8 mouse cellular contexts compared by ENCODE assay signal in the genomic region with DNA sequence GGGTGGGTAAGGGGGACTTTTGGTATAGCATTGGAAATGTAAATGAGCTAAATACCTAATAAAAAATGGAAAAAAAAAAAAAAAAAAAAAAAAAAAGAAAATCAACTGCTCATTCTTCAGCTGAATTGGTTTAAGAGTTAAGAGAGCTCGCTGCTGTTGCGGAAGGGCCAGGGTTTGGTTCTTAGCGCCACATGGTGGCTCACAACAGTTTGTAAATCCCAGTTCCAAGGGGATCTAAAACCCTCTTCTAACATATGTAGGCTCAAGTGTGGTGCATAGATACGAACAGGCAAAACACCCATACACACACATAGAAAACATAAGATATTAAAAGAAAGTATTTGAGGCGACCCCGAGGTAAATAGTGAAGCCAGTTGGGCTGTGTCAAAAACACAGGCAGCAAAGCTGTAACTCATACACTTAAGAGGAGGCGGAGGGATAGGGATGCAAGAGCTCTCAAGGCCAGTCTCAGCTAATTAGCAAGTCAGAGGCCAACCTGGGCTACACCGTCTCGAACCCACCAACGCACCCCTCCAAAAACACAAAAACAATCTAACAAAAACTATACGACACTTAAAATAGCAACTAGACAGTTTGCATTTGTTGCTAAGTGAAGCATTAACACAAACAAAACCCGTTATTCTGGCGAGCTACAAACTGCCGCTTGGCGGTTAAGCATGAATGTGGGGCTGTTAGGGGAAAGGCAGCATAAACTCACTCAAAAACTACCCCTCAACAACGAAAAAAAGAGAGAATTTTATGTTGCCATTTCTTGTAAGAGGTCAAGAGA. TPM values are rescaled to one million over a fixed set of nuclear protein-coding genes. Genes with fewer than 3 reads are reported as not detected.
DNase-seq lines count a peak whose midpoint lies in the region; ATAC-seq lines count a peak whose summit lies in the region.

No protein-coding gene starts in this region.

- peak overlapping the region; percentile 78 for H3K9ac ChIP-seq in intestine, embryonic 14.5 days (ENCODE audit: low read length)
- peak overlapping the region; percentile 75 for H3K9ac ChIP-seq in neural tube, embryonic 14.5 days (replicated peaks; ENCODE audit: low read depth, low read length)

- peaks cover 15% of the 10 kb centered on the region for H3K36me3 ChIP-seq in intestine, embryonic 14.5 days (ENCODE audit: control insufficient read depth, insufficient read depth, low read length)
- peaks cover 9% of the 10 kb centered on the region; the same call in 1 of the 2 replicates for H3K36me3 ChIP-seq in neural tube, embryonic 14.5 days (ENCODE audit: control insufficient read depth, insufficient read depth, low read length)

- 36% methylated on average over 16 of the region's 16 CpGs for WGBS in intestine, embryonic 14.5 days
- 37% methylated on average over 16 of the region's 16 CpGs for WGBS in neural tube, embryonic 14.5 days

- peak overlapping the region; percentile 80 for H3K27ac ChIP-seq in intestine, embryonic 14.5 days (ENCODE audit: low read depth)
- 0 out of 2 replicates have a peak overlapping the region, but pooled peaks have one; percentile 75 for H3K27ac ChIP-seq in neural tube, embryonic 14.5 days (ENCODE audit: low read depth, low read length)

- H3K27me3 ChIP-seq in intestine, embryonic 14.5 days (replicated peaks; ENCODE audit: control insufficient read depth, insufficient read depth, low read length), result no peaks in the 10 kb centered on the region
- no peaks in the 10 kb centered on the region for H3K27me3 ChIP-seq in neural tube, embryonic 14.5 days (ENCODE audit: control insufficient read depth, insufficient read depth, low read length)

- no peak; the same call in 1 of the 2 replicates for ATAC-seq in intestine, embryonic 14.5 days (replicated peaks; ENCODE audit: low FRiP score, low TSS enrichment, low read depth)
- no peak for ATAC-seq in neural tube, embryonic 14.5 days (ENCODE audit: low read depth)

- intact Hi-C loops in left cerebral cortex, postnatal 36 days (cut with DNase I), result no loop called here

- H3K4me3 ChIP-seq in intestine, embryonic 14.5 days (ENCODE audit: low read depth, low read length), result peak overlapping the region; percentile 98
- H3K4me3 ChIP-seq in neural tube, embryonic 14.5 days (ENCODE audit: low read depth, low read length), result peak overlapping the region; percentile 89

- DNase-seq in retina, embryonic 14.5 days (ENCODE audit: low spot score), result peak; percentile 11
- no peak for DNase-seq in retina, postnatal 1 day
- DNase-seq in embryo, embryonic 9.5 days (ENCODE audit: extremely low spot score), result peak; percentile 5
- no peak for DNase-seq in intestine, embryonic 14.5 days (ENCODE audit: low spot score)
- no peak for DNase-seq in layer of hippocampus, postnatal 25 days (ENCODE audit: extremely low spot score in 1 of 2, low spot score in 1 of 2)
- no peak for DNase-seq in right cerebral cortex, postnatal 14 days
- no peak for DNase-seq in left cerebral cortex, postnatal 36 days (ENCODE audit: low spot score in 2 of 2)

- H3K4me2 ChIP-seq in intestine, embryonic 14.5 days (ENCODE audit: low read length), result peak overlapping the region; percentile 91
- H3K4me2 ChIP-seq in neural tube, embryonic 14.5 days (ENCODE audit: low read depth, low read length), result peak overlapping the region; percentile 94

- no peaks in the 10 kb centered on the region for H3K9me3 ChIP-seq in intestine, embryonic 14.5 days (ENCODE audit: control insufficient read depth, low read length)
- H3K9me3 ChIP-seq in neural tube, embryonic 14.5 days (ENCODE audit: control insufficient read depth, low read length), result no peaks in the 10 kb centered on the region

- H3K4me1 ChIP-seq in intestine, embryonic 14.5 days (replicated peaks; ENCODE audit: control insufficient read depth, insufficient read depth, low read length), result 0 out of 2 replicates have a peak, but pooled peaks cover 7% of the 10 kb centered on the region
- peaks cover 5% of the 10 kb centered on the region; the same call in 1 of the 2 replicates for H3K4me1 ChIP-seq in neural tube, embryonic 14.5 days (ENCODE audit: control insufficient read depth, insufficient read depth, low read length)

RNA-seq across cellular contexts. Expression of a gene that starts 0.8 kb away (rescaled TPM):
- polyA plus RNA-seq in intestine, embryonic 14.5 days (2014; fragmentation: Nextera tagmentation; extraction: Ambion mirVana), result 19.8 and 20.4 TPM in 2 replicates
- 14.0 and 14.8 TPM in 2 replicates for polyA plus RNA-seq in neural tube, embryonic 14.5 days (2014; fragmentation: Nextera tagmentation; extraction: Ambion mirVana)
- total RNA-seq in layer of hippocampus, postnatal 25 days (2021), result 10 to 100 TPM; 26.4 to 32.6 TPM
- 10 to 100 TPM; 26.6 to 30.7 TPM for total RNA-seq in left cerebral cortex, postnatal 36 days (2021)

RNA-seq across cellular contexts. Expression of a gene that starts 34.7 kb away (rescaled TPM):
- 7.0 and 7.3 TPM in 2 replicates for polyA plus RNA-seq in intestine, embryonic 14.5 days (2014; fragmentation: Nextera tagmentation; extraction: Ambion mirVana)
- polyA plus RNA-seq in neural tube, embryonic 14.5 days (2014; fragmentation: Nextera tagmentation; extraction: Ambion mirVana), result 6.3 and 7.6 TPM in 2 replicates
- 10 to 100 TPM; 20.4 to 22.2 TPM for total RNA-seq in layer of hippocampus, postnatal 25 days (2021)
- total RNA-seq in left cerebral cortex, postnatal 36 days (2021), result 10 to 100 TPM; 23.3 to 24.1 TPM

RNA-seq across cellular contexts. Expression of a gene that starts 36.1 kb away (rescaled TPM):
- polyA plus RNA-seq in intestine, embryonic 14.5 days (2014; fragmentation: Nextera tagmentation; extraction: Ambion mirVana), result 52.7 and 55.5 TPM in 2 replicates
- polyA plus RNA-seq in neural tube, embryonic 14.5 days (2014; fragmentation: Nextera tagmentation; extraction: Ambion mirVana), result 76.4 and 93.5 TPM in 2 replicates
- total RNA-seq in layer of hippocampus, postnatal 25 days (2021), result 10 to 100 TPM; 79.5 to 85.2 TPM
- 100 to 1,000 TPM in 1 of 2 experiments, 10 to 100 TPM in 1; 98.9 to 106 TPM for total RNA-seq in left cerebral cortex, postnatal 36 days (2021)

RNA-seq across cellular contexts. Expression of a gene that starts 59.3 kb away (rescaled TPM):
- polyA plus RNA-seq in intestine, embryonic 14.5 days (2014; fragmentation: Nextera tagmentation; extraction: Ambion mirVana), result 27.7 and 34.5 TPM in 2 replicates
- not detected in 2 replicates for polyA plus RNA-seq in neural tube, embryonic 14.5 days (2014; fragmentation: Nextera tagmentation; extraction: Ambion mirVana)
- total RNA-seq in layer of hippocampus, postnatal 25 days (2021), result not detected
- total RNA-seq in left cerebral cortex, postnatal 36 days (2021), result not detected

Comparison
In these comparisons a context has a peak if more than half of its experiments do, and no peak if none do; other contexts are left out.
1. DNase-seq: peak in retina, embryonic 14.5 days (single experiment) and embryo, embryonic 9.5 days (single experiment); none in retina, postnatal 1 day (single experiment), intestine, embryonic 14.5 days (single experiment), layer of hippocampus, postnatal 25 days (0 of 2), right cerebral cortex, postnatal 14 days (single experiment) and left cerebral cortex, postnatal 36 days (0 of 2).